Mouse (Mus musculus) gastrocnemius, postnatal 10 days (tissue): Measurements from ENCODE around the gene Rhox2c. TPM values are rescaled to one million over a fixed set of nuclear protein-coding genes. Genes with fewer than 3 reads are reported as not detected.
"Not testable (repeated sequence)": the region's sequence is repeated elsewhere in the genome, so short reads cannot be mapped to it uniquely, and the experiment has no call there.

Source experiments
- DNase-seq: peaks from one replicate; pipeline ENCODE4 v3.0.0; 2021; ENCODE audit warnings: mixed read lengths
- long read RNA-seq, 2 experiments: library from polyadenylated mRNA; stranded (forward); transcript quantifications; one replicate each; pipeline ENCODE4 v2.0.0; 2021
- total RNA-seq, 2 experiments: library from RNA; stranded (reverse); gene quantifications; 2 replicates each; pipeline ENCODE4 v1.2.3; 2021

Gene Rhox2c
- total RNA-seq: not detected
- long read RNA-seq, experiment 1: 0 reads
- long read RNA-seq, experiment 2: 0 reads

GRCm38 (mm10) chrX:37453380-37453779 lies at the start of gene Rhox2c:
TSS of gene Rhox2c (plus strand) at chrX:37453680.
- DNase-seq: not testable (repeated sequence)

- not testable (repeated sequence) for DNase-seq
Observed at GRCm38 (mm10) chrX:37411767-37412166, 41.7 kb upstream of the Rhox2c start, which contains the start of gene Rhox2b. TSS of gene Rhox2b (plus strand) at chrX:37412067.

GRCm38 (mm10) chrX:37432194-37432593 lies 21.3 kb upstream of the Rhox2c start, which contains the start of gene Rhox4b:
TSS of gene Rhox4b (plus strand) at chrX:37432494.
- not testable (repeated sequence) for DNase-seq

GRCm38 (mm10) chrX:37458285-37458684 lies 4.8 kb downstream of the Rhox2c start, which contains the start of gene Rhox3c:
TSS of gene Rhox3c (plus strand) at chrX:37458585.
- not testable (repeated sequence) for DNase-seq

DNA sequence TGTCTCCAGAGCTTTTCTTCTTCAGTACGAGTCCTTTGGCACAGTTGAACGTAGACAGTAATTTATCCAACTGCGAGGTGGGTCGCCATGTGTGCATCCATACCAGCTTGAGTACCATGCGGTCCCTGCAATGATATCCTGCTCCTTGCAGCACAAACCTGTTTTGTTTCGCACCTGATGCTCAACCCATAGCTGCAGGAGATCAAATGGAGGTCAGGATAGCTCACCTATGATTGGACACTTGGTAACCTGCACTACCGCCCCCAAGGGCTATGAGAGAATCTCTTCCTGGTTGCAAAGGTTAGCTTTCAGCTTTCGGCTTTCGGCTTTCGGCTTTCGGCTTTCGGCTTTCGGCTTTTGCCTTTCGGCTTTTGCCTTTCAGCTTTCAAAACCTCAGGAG lies 26.6 kb downstream of the Rhox2c start, which contains the start of gene Rhox4c:
TSS of gene Rhox4c (plus strand) at position 301 of the 400 bp plus-strand sequence.
- not testable (repeated sequence) for DNase-seq

- not testable (repeated sequence) for DNase-seq
Observed at GRCm38 (mm10) chrX:37514059-37514458, 60.6 kb downstream of the Rhox2c start, which contains the start of gene Rhox4d. TSS of gene Rhox4d (plus strand) at chrX:37514359.

Other genes with a start within 250 kb of the Rhox2c start
- gene Gm9, start 242.6 kb upstream of the Rhox2c start, total RNA-seq: not detected
- gene Rhox1, start 231.4 kb upstream of the Rhox2c start, total RNA-seq: not detected
- not detected for gene Rhox2a, start 208.7 kb upstream of the Rhox2c start, total RNA-seq
- not detected for gene Rhox3a, start 203.8 kb upstream of the Rhox2c start, total RNA-seq
- gene Rhox4a, start 188.3 kb upstream of the Rhox2c start, total RNA-seq: not detected
- not detected for gene Rhox3a2, start 73.7 kb upstream of the Rhox2c start, total RNA-seq
- not detected for gene Rhox4a2, start 62.8 kb upstream of the Rhox2c start, total RNA-seq
- not detected for gene Rhox2b, start 41.6 kb upstream of the Rhox2c start, total RNA-seq
- not detected for gene Rhox4b, start 21.2 kb upstream of the Rhox2c start, total RNA-seq
- not detected for gene Rhox3c, start 4.9 kb downstream of the Rhox2c start, total RNA-seq
- gene Rhox4c, start 26.7 kb downstream of the Rhox2c start, total RNA-seq: not detected
- gene Rhox2d, start 39.7 kb downstream of the Rhox2c start, total RNA-seq: not detected
- not detected for gene Rhox4d, start 60.7 kb downstream of the Rhox2c start, total RNA-seq
- gene Rhox2e, start 76.8 kb downstream of the Rhox2c start, total RNA-seq: not detected
- gene Rhox3e, start 88.3 kb downstream of the Rhox2c start, total RNA-seq: under 1 TPM in 1 of 2 experiments, not detected in 1; 0.52 TPM
- gene Rhox4e, start 103.7 kb downstream of the Rhox2c start, total RNA-seq: not detected
- not detected for gene Rhox2f, start 117.7 kb downstream of the Rhox2c start, total RNA-seq
- gene Rhox3f, start 127.3 kb downstream of the Rhox2c start, total RNA-seq: not detected
- gene Rhox4f, start 154.0 kb downstream of the Rhox2c start, total RNA-seq: not detected
- gene Rhox3g, start 174.9 kb downstream of the Rhox2c start, total RNA-seq: not detected
- gene Rhox2g, start 189.8 kb downstream of the Rhox2c start, total RNA-seq: not detected
- not detected for gene Rhox4g, start 197.6 kb downstream of the Rhox2c start, total RNA-seq
- gene Rhox3h, start 215.1 kb downstream of the Rhox2c start, total RNA-seq: not detected
- gene Rhox2h, start 219.6 kb downstream of the Rhox2c start, total RNA-seq: not detected